Mouse (Mus musculus): Measurements from ENCODE around the gene Adcy7. TPM values are rescaled to one million over a fixed set of nuclear protein-coding genes. Genes with fewer than 3 reads are reported as not detected.

Adcy7 gene
- polyA plus RNA-seq, 1 experiment, result 60.5 TPM

DNA sequence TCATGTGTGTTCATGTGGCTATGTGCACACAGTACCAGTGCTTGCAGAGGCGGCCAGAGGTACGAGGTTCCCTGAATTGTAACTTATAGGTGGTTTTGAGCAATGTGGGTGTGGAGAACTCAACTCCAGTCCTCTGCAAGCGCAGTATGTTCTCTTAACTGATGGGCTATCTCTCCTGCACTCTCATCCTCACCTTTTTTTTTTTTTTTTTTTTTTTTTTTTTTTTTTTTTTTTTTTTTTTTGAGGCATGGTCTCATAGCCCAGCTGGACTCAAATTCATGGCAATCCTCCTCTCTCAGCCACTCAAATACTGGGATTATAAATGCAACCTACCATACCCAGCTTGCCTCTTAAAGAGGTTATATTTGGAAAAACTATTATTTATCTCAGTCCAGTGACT is 58.6 kb downstream of the Adcy7 start:
- TF ChIP-seq GATA1 (IDR thresholded peaks at IDR 0.05; ENCODE audit: low read length), result no peak

DNA sequence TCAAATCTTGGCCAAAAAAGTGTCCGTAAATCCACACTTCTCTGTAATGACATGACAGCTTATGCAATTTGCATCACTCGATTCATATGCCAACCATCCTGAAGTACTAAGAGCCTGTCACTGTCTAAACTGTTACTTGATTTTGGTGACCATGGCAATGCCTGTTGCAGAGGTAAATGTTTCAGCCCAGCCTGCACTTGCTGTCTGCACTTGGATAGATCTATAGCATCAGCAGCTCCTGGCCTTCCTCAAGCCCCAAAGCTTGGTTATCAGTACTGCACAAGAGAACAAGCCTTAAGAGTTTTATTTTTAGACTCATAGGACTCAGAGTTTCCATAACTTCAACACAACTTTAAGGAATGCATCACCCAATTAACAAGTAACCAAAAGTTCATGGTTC is 62.2 kb downstream of the Adcy7 start:
- no peak for TF ChIP-seq GATA1 (IDR thresholded peaks at IDR 0.05; ENCODE audit: low read length)

DNA sequence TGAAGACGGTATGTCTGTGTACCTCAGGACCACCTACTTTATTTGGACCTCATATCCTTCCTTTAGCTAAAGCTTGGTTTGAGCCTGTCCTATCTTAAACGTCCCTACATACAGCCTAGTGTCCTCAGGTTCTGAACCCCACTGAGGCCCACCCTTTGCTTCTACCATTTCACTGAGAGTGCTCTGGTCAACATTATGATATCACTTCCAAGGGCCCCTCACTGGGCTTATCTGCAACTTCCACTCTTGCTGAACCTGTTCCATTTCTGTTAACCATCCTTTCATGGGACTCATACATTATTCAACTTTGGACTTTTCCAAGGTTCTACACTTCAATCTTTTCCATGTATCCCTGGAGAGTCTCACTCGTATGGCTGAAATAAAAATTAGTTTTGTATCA is 62.8 kb downstream of the Adcy7 start:
- no peak for TF ChIP-seq GATA1 (IDR thresholded peaks at IDR 0.05; ENCODE audit: low read length)

DNA sequence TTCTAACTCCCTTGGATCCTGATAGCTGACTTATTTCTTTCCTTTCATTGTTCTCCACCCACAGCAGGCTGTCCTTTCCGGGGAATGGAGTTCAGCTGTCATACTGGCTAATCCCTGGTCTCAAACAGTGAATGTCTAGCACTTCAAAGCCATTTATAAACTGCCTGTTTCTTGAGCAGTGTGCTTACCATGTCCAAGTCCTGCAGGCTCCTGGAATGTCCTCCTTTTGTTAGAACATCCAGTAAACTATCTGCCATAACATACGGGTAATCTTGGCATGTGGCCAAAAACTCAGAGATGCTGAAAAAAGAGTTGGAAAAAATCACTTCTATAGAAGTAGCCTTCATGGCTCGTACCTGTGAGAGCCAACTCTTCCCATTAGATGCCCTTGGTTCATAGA is 67.0 kb downstream of the Adcy7 start:
- no peak for TF ChIP-seq GATA1 (IDR thresholded peaks at IDR 0.05; ENCODE audit: low read length)

DNA sequence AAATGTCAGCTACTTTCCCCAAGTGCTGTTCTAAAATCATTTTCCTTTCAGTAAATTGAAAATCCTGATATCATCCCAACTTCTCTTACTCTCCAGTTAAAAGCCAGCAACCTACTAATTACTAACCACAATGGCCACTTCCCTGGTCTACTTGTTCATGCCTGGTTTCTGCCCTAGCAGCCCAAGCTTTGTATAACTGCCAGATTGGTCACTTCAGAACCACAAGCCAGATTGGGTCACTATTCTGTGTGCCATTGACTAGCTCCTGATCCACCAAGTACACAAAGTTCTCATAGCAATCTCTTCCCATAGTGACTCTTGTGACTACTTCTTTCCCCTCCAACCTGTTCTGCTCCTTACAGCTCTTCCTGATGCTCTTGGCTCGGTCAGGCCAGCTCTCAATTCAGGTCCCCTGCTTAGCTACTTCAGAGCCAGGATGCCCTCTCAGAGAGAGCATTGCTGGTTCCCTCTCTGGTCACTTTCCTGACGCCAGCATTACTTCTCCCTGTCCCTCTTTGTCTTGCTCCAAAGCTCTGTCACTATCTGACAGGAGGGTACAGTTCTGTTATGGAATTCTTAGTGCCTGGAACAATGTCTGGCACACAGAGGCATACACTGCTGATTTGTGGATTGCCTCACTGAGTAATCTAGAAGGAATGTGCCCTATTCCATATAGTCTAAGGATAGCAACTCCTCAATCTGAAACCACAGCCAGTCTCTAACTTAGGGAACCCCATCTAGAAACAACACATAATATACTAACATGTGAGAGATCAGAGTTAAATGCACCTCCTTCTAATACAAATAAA is 67.9 kb downstream of the Adcy7 start:
- TF ChIP-seq GATA1 (IDR thresholded peaks at IDR 0.05; ENCODE audit: low read length), result no peak

DNA sequence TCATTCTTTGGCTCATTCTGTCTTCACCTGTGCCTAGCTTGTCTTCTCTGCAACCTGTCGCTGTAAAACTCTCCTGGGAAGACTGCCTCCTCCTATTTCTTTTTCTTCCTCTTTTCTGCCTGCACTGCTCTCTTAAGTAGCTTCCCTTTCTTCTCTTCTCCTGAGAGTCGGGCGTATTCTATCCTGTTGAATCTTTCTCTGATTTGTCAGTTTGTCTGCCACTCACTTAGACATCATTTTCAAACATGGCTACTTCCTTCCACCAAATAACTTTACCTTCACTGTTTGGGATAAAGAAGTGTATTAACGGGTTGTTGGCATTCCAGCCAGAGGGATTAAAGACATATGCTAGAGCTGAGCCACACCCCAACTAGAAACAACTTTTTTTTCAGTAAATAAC is 69.8 kb downstream of the Adcy7 start:
- TF ChIP-seq GATA1 (IDR thresholded peaks at IDR 0.05; ENCODE audit: low read length), result no peak

DNA sequence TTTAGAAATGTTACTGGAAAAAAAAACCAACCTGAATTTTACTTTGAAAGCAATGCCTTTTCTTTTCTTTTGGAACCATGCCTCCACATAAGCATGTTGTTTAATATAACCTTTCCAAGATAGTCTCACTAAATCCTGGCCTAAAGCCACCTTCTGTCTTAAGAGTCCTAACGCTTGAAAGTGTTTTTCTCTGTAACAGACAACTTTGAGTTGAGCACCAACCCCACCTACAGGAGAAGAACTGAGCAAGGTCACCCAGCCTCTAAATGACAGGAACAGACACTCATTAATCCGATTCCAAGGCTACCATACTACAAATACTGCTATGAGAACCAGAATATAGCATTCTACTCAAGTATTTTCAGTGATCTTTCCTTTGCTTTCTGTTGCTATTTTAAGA is 76.8 kb downstream of the Adcy7 start:
- TF ChIP-seq GATA1 (IDR thresholded peaks at IDR 0.05; ENCODE audit: low read length), result no peak

DNA sequence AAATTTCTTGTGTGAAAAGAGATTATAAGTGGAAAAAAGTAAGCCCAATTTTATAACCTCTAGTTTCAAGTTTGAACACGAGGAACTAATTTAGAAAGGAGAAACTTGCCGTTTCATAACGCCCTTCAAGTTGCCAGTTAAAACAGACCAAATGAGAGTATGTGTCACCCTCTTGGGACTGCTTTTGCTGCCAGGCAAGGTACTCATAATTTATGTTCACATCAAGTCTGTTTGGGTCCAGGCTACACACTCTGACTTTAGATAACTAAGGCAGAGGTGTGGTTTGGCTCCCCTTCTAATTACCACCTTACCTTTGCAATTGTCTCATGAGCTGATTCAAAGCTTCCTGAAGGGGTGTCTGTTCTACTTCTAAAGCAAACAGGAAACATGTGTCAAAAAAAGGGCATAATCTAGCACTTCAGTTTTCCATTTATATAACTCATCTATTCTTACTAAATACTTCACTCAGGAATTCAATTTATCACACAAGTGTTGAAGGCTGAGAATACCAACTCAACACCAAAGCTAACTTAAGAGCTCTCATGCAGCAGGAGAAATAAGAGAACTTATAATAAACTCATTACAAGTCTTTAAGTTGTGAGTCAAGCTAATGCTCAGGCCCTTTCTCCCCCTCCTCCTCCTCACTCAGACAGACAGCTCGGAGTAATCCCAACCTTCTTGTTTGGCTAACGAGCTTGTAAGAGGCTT is 85.2 kb downstream of the Adcy7 start:
- no peak for TF ChIP-seq GATA1 (IDR thresholded peaks at IDR 0.05; ENCODE audit: low read length)

DNA sequence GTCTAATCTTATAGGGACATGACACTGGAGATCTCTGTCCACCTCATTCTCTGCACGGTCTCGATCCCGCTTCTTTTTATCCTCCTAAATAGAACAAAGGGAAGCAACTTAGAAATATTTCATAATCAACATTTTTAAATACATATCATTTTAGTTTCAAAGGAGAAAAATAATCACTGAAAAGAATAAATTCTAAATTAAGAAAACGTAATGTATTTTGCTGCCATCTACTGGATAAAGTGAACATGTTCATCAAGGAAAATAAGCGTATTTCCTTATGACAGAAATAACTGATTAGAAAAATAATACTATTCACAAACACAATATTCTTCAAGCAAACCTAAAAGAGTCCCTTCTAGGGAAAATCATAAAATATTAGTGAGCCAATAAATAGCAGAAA is 85.7 kb downstream of the Adcy7 start:
- TF ChIP-seq GATA1 (IDR thresholded peaks at IDR 0.05; ENCODE audit: low read length), result no peak

DNA sequence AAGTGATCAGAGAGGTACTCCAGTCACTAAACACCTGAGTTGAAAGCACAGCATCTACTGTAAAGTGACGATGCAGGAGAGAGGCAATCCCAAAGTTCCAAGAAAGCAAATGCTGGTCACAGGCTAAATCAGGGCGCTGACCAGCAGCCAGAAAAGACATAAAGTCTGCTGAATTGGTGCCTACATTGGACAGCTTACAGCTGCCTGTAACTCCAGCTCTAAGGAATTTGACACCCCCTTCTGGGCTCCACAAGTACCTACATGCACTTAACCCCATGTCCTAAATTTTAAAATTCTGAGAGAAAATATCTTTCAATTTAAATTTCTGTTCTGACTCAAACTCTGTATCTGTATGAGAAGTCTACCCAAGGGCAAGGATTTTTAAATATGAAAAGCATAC is 87.8 kb downstream of the Adcy7 start:
- TF ChIP-seq GATA1 (IDR thresholded peaks at IDR 0.05; ENCODE audit: low read length), result no peak

DNA sequence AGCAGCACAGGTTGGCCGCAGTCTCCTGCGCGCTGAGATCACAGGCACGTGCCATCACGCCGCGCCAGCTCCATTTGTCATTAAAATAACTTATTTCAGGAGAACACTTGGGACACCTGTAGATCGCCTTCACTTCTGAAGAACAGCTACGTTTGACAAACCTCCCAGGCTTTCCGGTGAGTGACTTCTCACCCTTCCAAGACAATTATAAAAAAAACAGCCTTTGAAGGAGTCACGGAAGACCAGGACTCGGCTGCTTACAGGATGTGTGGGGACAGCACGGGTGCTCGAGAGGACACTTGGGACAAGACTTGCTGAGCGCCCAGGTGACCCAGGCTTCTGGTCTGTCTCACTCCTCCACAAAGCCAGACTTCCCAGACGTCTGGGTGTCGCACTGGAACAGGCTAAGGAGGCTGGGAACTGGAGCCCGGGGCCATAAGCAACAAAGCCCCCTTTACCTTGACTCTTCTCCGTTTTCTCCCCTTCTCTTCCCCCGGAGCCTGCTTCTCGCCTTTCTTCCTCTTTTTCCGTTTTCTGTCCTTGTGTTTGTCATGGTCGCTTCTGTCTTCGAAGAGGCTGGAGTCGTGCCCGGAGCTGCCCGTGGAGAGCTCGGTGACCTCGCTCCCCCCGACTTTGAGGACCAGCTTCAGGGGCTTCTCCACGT is 89.0 kb downstream of the Adcy7 start:
- TF ChIP-seq GATA1 (IDR thresholded peaks at IDR 0.05; ENCODE audit: low read length), result no peak

DNA sequence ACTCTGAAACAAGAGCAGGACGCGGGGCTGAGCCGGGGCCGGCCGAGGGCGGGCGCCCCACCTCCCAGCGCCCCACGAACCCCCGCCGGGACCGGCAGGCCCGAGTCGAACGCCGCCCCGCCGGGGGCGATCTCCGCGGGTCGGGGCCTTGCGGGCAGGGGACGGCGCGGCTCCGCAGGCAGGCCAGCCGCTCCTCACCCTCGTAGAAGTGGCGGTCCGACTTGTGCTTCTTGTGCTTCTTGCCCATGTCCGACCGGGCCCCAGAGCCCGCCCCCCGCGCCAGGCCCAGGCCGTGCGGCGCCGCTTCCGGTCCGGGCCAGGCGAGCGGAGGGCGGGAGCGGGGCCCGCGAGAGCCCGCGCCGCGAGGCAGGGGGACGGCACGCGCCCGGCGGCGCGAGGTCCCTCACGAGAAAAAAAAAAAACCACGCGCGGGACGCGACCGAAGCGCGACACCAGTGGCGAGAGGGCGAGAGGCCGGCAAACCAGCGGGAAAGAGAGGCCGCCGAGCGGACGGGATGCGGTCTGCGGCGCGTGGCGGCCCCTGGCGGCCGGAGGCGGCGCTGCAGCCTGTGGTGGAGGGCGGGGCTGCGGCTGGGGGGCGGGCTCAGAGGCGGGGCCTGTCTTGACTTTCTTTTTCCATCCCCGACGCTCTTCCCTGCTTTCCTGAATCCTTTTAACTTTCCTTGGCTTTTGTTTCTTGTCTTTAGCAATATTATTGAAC is 89.7 kb downstream of the Adcy7 start, which contains the start of gene Brd7:
Gene Brd7, minus strand, starts transcription at position 487 of the 721 bp plus-strand sequence.
- TF ChIP-seq GATA1 (IDR thresholded peaks at IDR 0.05; ENCODE audit: low read length), result no peak

DNA sequence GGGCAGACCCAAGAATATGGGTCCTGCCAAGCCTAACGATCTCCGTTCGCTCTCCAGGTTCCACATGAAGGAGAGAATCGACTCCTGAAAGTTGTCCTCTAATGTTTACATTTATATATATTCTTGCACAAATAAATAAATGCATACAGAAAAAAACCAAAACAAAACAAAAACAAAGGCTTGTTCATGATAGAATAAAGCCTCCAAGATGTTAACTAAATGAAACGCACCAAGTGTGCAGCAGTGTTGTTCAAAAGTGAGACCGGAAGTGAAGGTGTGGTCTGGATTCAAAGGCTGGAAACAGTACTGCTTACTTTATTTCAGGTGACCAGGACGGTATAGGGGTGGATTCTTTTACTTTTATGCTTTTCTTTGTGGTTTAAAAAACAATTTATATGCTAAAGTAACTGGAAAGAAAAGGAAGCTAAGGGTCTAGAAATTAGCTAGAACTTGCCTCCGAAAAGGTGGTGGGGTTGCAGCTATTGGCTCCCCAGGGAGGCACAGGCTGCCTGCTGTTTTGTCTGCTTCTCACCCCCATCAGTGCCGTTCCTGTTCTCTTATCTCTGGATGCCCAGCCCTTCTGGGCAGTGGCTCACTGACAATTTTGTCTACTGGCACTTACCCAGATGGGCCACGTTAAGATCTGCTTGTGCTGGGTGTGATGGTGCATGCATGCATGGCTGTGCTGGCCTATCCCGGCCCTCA is 90.4 kb downstream of the Adcy7 start:
- no peak for TF ChIP-seq GATA1 (IDR thresholded peaks at IDR 0.05; ENCODE audit: low read length)

DNA sequence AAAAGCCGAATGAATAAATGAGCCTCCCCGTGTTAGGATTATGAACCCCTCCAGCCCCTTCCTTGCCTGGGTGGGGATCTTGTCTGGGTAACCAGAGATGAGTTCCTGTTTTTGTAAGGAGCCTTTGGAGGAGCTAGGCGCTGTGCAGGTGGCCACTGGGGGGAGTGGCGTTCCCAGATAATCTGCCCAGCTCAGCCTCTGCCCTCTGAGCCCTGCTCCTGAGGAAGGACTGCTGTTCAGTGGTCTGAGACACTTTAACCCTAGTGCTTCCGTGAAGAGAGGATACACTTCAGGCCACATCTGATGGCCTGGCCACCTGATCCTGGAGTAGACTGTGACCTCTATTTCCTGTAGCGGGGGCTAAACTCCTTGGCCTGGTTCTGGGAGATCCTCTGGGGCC is 97.0 kb downstream of the Adcy7 start:
- no peak for TF ChIP-seq GATA1 (IDR thresholded peaks at IDR 0.05; ENCODE audit: low read length)

DNA sequence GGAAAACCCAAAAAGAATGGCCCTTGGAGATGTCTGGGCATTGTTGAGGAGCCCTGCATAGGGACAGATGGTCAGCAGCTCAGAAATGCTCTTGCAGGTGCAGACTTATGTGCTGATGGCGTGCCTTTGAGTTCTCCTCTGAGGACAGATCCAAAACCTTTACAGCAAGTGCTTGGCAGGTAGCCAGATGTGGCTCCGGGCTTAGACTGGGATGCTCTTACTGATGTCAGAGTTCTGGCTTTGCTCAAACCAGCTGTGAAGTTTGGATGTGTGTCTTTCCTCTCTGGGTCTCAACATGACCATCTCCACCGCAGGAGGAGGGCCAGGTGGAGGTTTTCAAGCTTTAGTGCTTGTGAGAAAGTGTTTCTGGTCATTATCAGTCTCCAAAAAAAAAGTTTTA is 97.6 kb downstream of the Adcy7 start:
- TF ChIP-seq GATA1 (IDR thresholded peaks at IDR 0.05; ENCODE audit: low read length), result no peak
